Mouse (Mus musculus) thymus, postnatal 25 days (tissue): ENCODE results near the gene Gpr62.

Source experiments
- DNase-seq: peaks from one replicate; pipeline ENCODE4 v3.0.0; 2022

The Gpr62 gene

GRCm38 (mm10) chr9:106417841-106418625, 47.7 kb downstream of the Gpr62 start:
- peak; percentile 59 for DNase-seq

DNA sequence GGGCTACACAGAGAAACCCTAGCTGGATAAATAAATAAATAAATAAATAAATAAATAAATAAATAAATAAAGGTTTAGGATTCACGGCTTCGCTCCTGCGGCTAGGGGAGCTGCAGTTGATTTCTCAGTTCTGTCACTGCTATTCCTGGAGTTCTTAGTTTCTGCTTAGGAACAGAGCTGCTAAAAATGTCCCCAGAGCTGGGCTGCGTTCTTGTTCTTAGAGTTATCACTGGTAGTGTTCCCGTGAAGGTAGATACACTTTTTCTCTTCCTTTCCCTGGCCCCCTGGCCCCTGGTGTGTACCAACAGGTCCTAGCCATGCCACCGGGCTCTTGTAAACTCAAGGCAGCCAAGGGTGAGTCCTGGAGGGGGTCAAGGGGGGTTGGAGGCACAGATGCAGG, 48.9 kb downstream of the Gpr62 start:
- DNase-seq = no peak
